Mouse (Mus musculus): ENCODE measurements around the gene Arhgap30. TPM values are rescaled to one million over a fixed set of nuclear protein-coding genes. Genes with fewer than 3 reads are reported as not detected.

Gene Arhgap30
- polyA plus RNA-seq, 1 experiment from 2014 or later = 0.71 TPM

- no peaks in the 10 kb centered on the region for H3K9me3 ChIP-seq (ENCODE audit: control insufficient read depth, low read length)
- H3K4me2 ChIP-seq (replicated peaks) = no peak overlapping the region
- H3K9ac ChIP-seq = no peak overlapping the region
- DNase-seq (ENCODE audit: low spot score) (no peak), ATAC-seq (ENCODE audit: low FRiP score) (no peak)
- no peak overlapping the region for H3K4me3 ChIP-seq (replicated peaks; ENCODE audit: low read length)
- peaks cover 32% of the 10 kb centered on the region for H3K36me3 ChIP-seq (replicated peaks; ENCODE audit: control insufficient read depth, insufficient read depth)
- H3K27ac ChIP-seq = no peak overlapping the region
- H3K27me3 ChIP-seq (ENCODE audit: control insufficient read depth, insufficient read depth, low read length) = no peaks in the 10 kb centered on the region
- H3K4me1 ChIP-seq (replicated peaks; ENCODE audit: control insufficient read depth, insufficient read depth, low read length) = peaks cover 6% of the 10 kb centered on the region; the same call in 1 of the 2 replicates
- WGBS = 79% methylated on average over 5 of the region's 5 CpGs
These were observed 32.9 kb upstream of the Arhgap30 start for GRCm38 (mm10) chr1:171355812-171356340.

- no peak overlapping the region for H3K27ac ChIP-seq
- H3K36me3 ChIP-seq (replicated peaks; ENCODE audit: control insufficient read depth, insufficient read depth) = peaks cover 32% of the 10 kb centered on the region
- no peaks in the 10 kb centered on the region for H3K27me3 ChIP-seq (ENCODE audit: control insufficient read depth, insufficient read depth, low read length)
- no peak overlapping the region for H3K4me2 ChIP-seq (replicated peaks)
- peaks cover 11% of the 10 kb centered on the region for H3K4me1 ChIP-seq (replicated peaks; ENCODE audit: control insufficient read depth, insufficient read depth, low read length)
- 93% methylated on average over 2 of the region's 2 CpGs for WGBS
- no peak overlapping the region for H3K4me3 ChIP-seq (replicated peaks; ENCODE audit: low read length)
- DNase-seq (ENCODE audit: low spot score) = no peak
- ATAC-seq (ENCODE audit: low FRiP score) = no peak
- H3K9me3 ChIP-seq (ENCODE audit: control insufficient read depth, low read length) = no peaks in the 10 kb centered on the region
- H3K9ac ChIP-seq = no peak overlapping the region
These were observed 31.9 kb upstream of the Arhgap30 start for GRCm38 (mm10) chr1:171356814-171357213.

GRCm38 (mm10) chr1:171358421-171358820 is 30.3 kb upstream of the Arhgap30 start:
- Histone ChIP-seq H3K4me1 (replicated peaks; ENCODE audit: control insufficient read depth, insufficient read depth, low read length) (peaks cover 11% of the 10 kb centered on the region), H3K36me3 (replicated peaks; ENCODE audit: control insufficient read depth, insufficient read depth) (peaks cover 32% of the 10 kb centered on the region), H3K9ac (no peak overlapping the region), H3K27ac (no peak overlapping the region), H3K9me3 (ENCODE audit: control insufficient read depth, low read length) (no peaks in the 10 kb centered on the region), H3K4me2 (replicated peaks) (no peak overlapping the region), H3K4me3 (replicated peaks; ENCODE audit: low read length) (no peak overlapping the region), H3K27me3 (ENCODE audit: control insufficient read depth, insufficient read depth, low read length) (no peaks in the 10 kb centered on the region)
- no peak for ATAC-seq (ENCODE audit: low FRiP score)
- WGBS = 74% methylated on average over 4 of the region's 4 CpGs
- peak; percentile 53 for DNase-seq (ENCODE audit: low spot score)

- Histone ChIP-seq H3K4me3 (replicated peaks; ENCODE audit: low read length) (peak overlapping the region; percentile 44), H3K9ac (peak overlapping the region; percentile 72), H3K27me3 (ENCODE audit: control insufficient read depth, insufficient read depth, low read length) (no peaks in the 10 kb centered on the region), H3K4me2 (replicated peaks) (peak overlapping the region; percentile 85), H3K9me3 (ENCODE audit: control insufficient read depth, low read length) (no peaks in the 10 kb centered on the region), H3K36me3 (replicated peaks; ENCODE audit: control insufficient read depth, insufficient read depth) (peaks cover 32% of the 10 kb centered on the region), H3K4me1 (replicated peaks; ENCODE audit: control insufficient read depth, insufficient read depth, low read length) (peaks cover 11% of the 10 kb centered on the region), H3K27ac (peak overlapping the region; percentile 83)
- no peak for ATAC-seq (ENCODE audit: low FRiP score)
- DNase-seq (ENCODE audit: low spot score) = no peak
- 1% methylated on average over 24 of the region's 26 CpGs for WGBS
These were observed 28.5 kb upstream of the Arhgap30 start for GRCm38 (mm10) chr1:171360253-171360652.

GRCm38 (mm10) chr1:171360656-171361055 is 28.1 kb upstream of the Arhgap30 start, which contains the start of gene Klhdc9:
Gene Klhdc9, minus strand, starts transcription at chr1:171360798.
- H3K4me3 ChIP-seq (replicated peaks; ENCODE audit: low read length) = peak within 1 kb of the TSS; percentile 44
- no peaks in the 10 kb centered on the region for H3K27me3 ChIP-seq (ENCODE audit: control insufficient read depth, insufficient read depth, low read length)
- WGBS = under 1% methylated on average over 21 of the region's 21 CpGs
- peak; percentile 95 for ATAC-seq (ENCODE audit: low FRiP score)
- no peaks in the 10 kb centered on the region for H3K9me3 ChIP-seq (ENCODE audit: control insufficient read depth, low read length)
- peak within 1 kb of the TSS; percentile 85 for H3K4me2 ChIP-seq (replicated peaks)
- peak within 1 kb of the TSS; percentile 83 for H3K27ac ChIP-seq
- DNase-seq (ENCODE audit: low spot score) = peak; percentile 97
- peaks cover 11% of the 10 kb centered on the region for H3K4me1 ChIP-seq (replicated peaks; ENCODE audit: control insufficient read depth, insufficient read depth, low read length)
- peaks cover 32% of the 10 kb centered on the region for H3K36me3 ChIP-seq (replicated peaks; ENCODE audit: control insufficient read depth, insufficient read depth)
- H3K9ac ChIP-seq = peak within 1 kb of the TSS; percentile 72

GRCm38 (mm10) chr1:171361106-171362103 is 27.3 kb upstream of the Arhgap30 start:
- Histone ChIP-seq H3K9ac (peak overlapping the region; percentile 72), H3K4me1 (replicated peaks; ENCODE audit: control insufficient read depth, insufficient read depth, low read length) (peaks cover 11% of the 10 kb centered on the region), H3K4me2 (replicated peaks) (peak overlapping the region; percentile 85), H3K27ac (peak overlapping the region; percentile 83), H3K27me3 (ENCODE audit: control insufficient read depth, insufficient read depth, low read length) (no peaks in the 10 kb centered on the region), H3K9me3 (ENCODE audit: control insufficient read depth, low read length) (no peaks in the 10 kb centered on the region), H3K36me3 (replicated peaks; ENCODE audit: control insufficient read depth, insufficient read depth) (peaks cover 31% of the 10 kb centered on the region), H3K4me3 (replicated peaks; ENCODE audit: low read length) (peak overlapping the region; percentile 44)
- ATAC-seq (ENCODE audit: low FRiP score) (peak; percentile 76), DNase-seq (ENCODE audit: low spot score) (peak; percentile 84)
- 34% methylated on average over 16 of the region's 16 CpGs for WGBS

GRCm38 (mm10) chr1:171365934-171366333 is 22.8 kb upstream of the Arhgap30 start:
- H3K27me3 ChIP-seq (ENCODE audit: control insufficient read depth, insufficient read depth, low read length) = no peaks in the 10 kb centered on the region
- WGBS = 70% methylated on average over 7 of the region's 7 CpGs
- H3K4me1 ChIP-seq (replicated peaks; ENCODE audit: control insufficient read depth, insufficient read depth, low read length) = peaks cover 5% of the 10 kb centered on the region
- no peaks in the 10 kb centered on the region for H3K9me3 ChIP-seq (ENCODE audit: control insufficient read depth, low read length)
- DNase-seq (ENCODE audit: low spot score) (no peak), ATAC-seq (ENCODE audit: low FRiP score) (no peak)
- H3K27ac ChIP-seq = no peak overlapping the region
- H3K36me3 ChIP-seq (replicated peaks; ENCODE audit: control insufficient read depth, insufficient read depth) = no peaks in the 10 kb centered on the region
- H3K4me3 ChIP-seq (replicated peaks; ENCODE audit: low read length) = no peak overlapping the region
- H3K9ac ChIP-seq = no peak overlapping the region
- no peak overlapping the region for H3K4me2 ChIP-seq (replicated peaks)

- no peak within 1 kb of the TSS for H3K4me3 ChIP-seq (replicated peaks; ENCODE audit: low read length)
- ATAC-seq (ENCODE audit: low FRiP score) = no peak
- DNase-seq (ENCODE audit: low spot score) = no peak
- WGBS = 41% methylated on average over 20 of the region's 20 CpGs
- H3K4me1 ChIP-seq (replicated peaks; ENCODE audit: control insufficient read depth, insufficient read depth, low read length) = no peaks in the 10 kb centered on the region
- H3K9ac ChIP-seq = no peak within 1 kb of the TSS
- H3K36me3 ChIP-seq (replicated peaks; ENCODE audit: control insufficient read depth, insufficient read depth) = no peaks in the 10 kb centered on the region
- H3K4me2 ChIP-seq (replicated peaks) = no peak within 1 kb of the TSS
- H3K9me3 ChIP-seq (ENCODE audit: control insufficient read depth, low read length) = no peaks in the 10 kb centered on the region
- H3K27me3 ChIP-seq (ENCODE audit: control insufficient read depth, insufficient read depth, low read length) = no peaks in the 10 kb centered on the region
- H3K27ac ChIP-seq = no peak within 1 kb of the TSS
These were observed 18.8 kb upstream of the Arhgap30 start, which contains the start of gene Nectin4 for GRCm38 (mm10) chr1:171369845-171370556. Gene Nectin4, plus strand, starts transcription at chr1:171370099.

GRCm38 (mm10) chr1:171372880-171373279 is 15.9 kb upstream of the Arhgap30 start:
- H3K4me3 ChIP-seq (replicated peaks; ENCODE audit: low read length) = no peak overlapping the region
- H3K36me3 ChIP-seq (replicated peaks; ENCODE audit: control insufficient read depth, insufficient read depth) = no peaks in the 10 kb centered on the region
- H3K9ac ChIP-seq = no peak overlapping the region
- no peaks in the 10 kb centered on the region for H3K9me3 ChIP-seq (ENCODE audit: control insufficient read depth, low read length)
- DNase-seq (ENCODE audit: low spot score) (no peak), ATAC-seq (ENCODE audit: low FRiP score) (no peak)
- no peaks in the 10 kb centered on the region for H3K4me1 ChIP-seq (replicated peaks; ENCODE audit: control insufficient read depth, insufficient read depth, low read length)
- H3K4me2 ChIP-seq (replicated peaks) = no peak overlapping the region
- H3K27me3 ChIP-seq (ENCODE audit: control insufficient read depth, insufficient read depth, low read length) = no peaks in the 10 kb centered on the region
- WGBS = 50% methylated on average over 3 of the region's 3 CpGs
- no peak overlapping the region for H3K27ac ChIP-seq

Data from hindbrain, embryonic 14.5 days (tissue).